Mouse (Mus musculus): ENCODE data around the gene Capn15.

DNA sequence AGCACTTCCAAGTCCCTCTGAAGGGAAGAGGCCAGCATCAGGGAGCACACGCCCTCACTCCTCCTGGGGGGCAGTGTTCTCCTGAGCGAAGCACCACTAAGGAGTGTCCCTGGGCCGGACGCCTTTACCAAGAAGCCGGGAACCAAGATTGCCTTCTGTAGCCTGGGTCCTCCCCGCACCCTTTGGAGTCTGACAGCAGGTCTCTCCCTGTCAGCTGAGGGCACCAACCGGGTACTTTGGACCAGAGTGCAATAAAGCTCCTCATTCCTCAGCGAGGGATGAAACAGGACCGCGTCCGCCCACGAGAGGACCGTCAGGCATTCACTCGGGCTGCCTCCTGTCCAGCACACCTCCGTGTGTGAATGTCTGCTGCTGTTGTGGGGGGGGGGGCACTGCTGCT, 19.1 kb upstream of the Capn15 start:
- TF ChIP-seq CTCF (IDR thresholded peaks at IDR 0.05; ENCODE audit: low read depth), result no peak
- TF ChIP-seq EP300 (IDR thresholded peaks at IDR 0.05; ENCODE audit: low read depth), result no peak

Measured in liver, postnatal 0 days (tissue).